In genomic region chr5:139442962-139443361, GRCm38 (mm10) we compare ENCODE assay signal across 15 mouse cellular contexts. TPM values are rescaled to one million over a fixed set of nuclear protein-coding genes. Genes with fewer than 3 reads are reported as not detected.
A peak's percentile ranks its signal among the peaks of the same experiment; 100 is the strongest.
DNase-seq lines count a peak whose midpoint lies in the region; ATAC-seq and TF ChIP-seq lines count a peak whose summit lies in the region.
"Had no signal": no experiment of that assay in that cellular context is flagged by ENCODE, and none has a peak within 500 bp of the region (broad histone marks: within the 10 kb centered on the region; RNA-seq: fewer than 3 reads in every experiment).

No protein-coding gene starts in this region.

- no peak for TF ChIP-seq CTCF in cortical plate, adult 2 months (IDR thresholded peaks at IDR 0.05; ENCODE audit: extremely low read depth, insufficient read depth, low read length)
- TF ChIP-seq CTCF in forebrain, postnatal 0 days (IDR thresholded peaks at IDR 0.05; ENCODE audit: low read depth): no peak

- peak; percentile 90 for DNase-seq in heart, adult 11 months
- no peak for DNase-seq in heart, adult 9 months (ENCODE audit: low spot score in 2 of 2)
- DNase-seq in forebrain, postnatal 0 days: no peak
- no peak for DNase-seq in spleen, postnatal 14 days (ENCODE audit: low spot score in 2 of 2)
- no peak for DNase-seq in spleen, adult 12 weeks (ENCODE audit: low spot score)
- DNase-seq: B cell, adult 2 months; gastrocnemius, postnatal 10 days; kidney, postnatal 10 days; liver, embryonic 13.5 days; lung, postnatal 10 days had no signal

- no peak for ATAC-seq in forebrain, postnatal 0 days
- ATAC-seq in megakaryocyte, adult 5-6 weeks (ENCODE audit: poor library complexity, severe bottlenecking): 0 out of 2 replicates have a peak, but pooled peaks have one; percentile 35
- ATAC-seq in kidney, embryonic 15.5 days (replicated peaks; ENCODE audit: low FRiP score): no peak
- ATAC-seq: intestine, embryonic 16.5 days had no signal

- no peak for TF ChIP-seq POLR2A in cortical plate, adult 2 months (IDR thresholded peaks at IDR 0.05; ENCODE audit: extremely low read depth, insufficient read depth, low read length)

- H3K4me2 ChIP-seq in forebrain, postnatal 0 days (ENCODE audit: low read depth): no peak overlapping the region
- H3K4me2 ChIP-seq in kidney, embryonic 15.5 days: no peak overlapping the region
- H3K4me2 ChIP-seq: liver, embryonic 13.5 days had no signal

- H3K4me1 ChIP-seq in cortical plate, adult 2 months (ENCODE audit: control insufficient read depth, insufficient read depth, low read length): peaks cover 12% of the 10 kb centered on the region
- no peaks in the 10 kb centered on the region; the same call in 1 of the 2 replicates for H3K4me1 ChIP-seq in forebrain, postnatal 0 days (ENCODE audit: insufficient read depth)
- peaks cover 15% of the 10 kb centered on the region for H3K4me1 ChIP-seq in kidney, embryonic 15.5 days
- H3K4me1 ChIP-seq: liver, embryonic 13.5 days had no signal

- no peak overlapping the region for H3K9ac ChIP-seq in forebrain, postnatal 0 days
- no peak overlapping the region for H3K9ac ChIP-seq in kidney, embryonic 15.5 days
- H3K9ac ChIP-seq: liver, embryonic 13.5 days had no signal

- no peaks in the 10 kb centered on the region for H3K27me3 ChIP-seq in forebrain, postnatal 0 days (ENCODE audit: insufficient read depth, low read length)
- no peaks in the 10 kb centered on the region for H3K27me3 ChIP-seq in kidney, embryonic 15.5 days
- H3K27me3 ChIP-seq: liver, embryonic 13.5 days had no signal

- H3K4me3 ChIP-seq in cortical plate, adult 2 months (ENCODE audit: insufficient read depth, low read length): no peak overlapping the region
- no peak overlapping the region for H3K4me3 ChIP-seq in forebrain, postnatal 0 days (ENCODE audit: low read depth, low read length)
- H3K4me3 ChIP-seq in kidney, embryonic 15.5 days (replicated peaks): no peak overlapping the region
- H3K4me3 ChIP-seq: heart, embryonic 10.5 days; liver, embryonic 13.5 days had no signal

- no peaks in the 10 kb centered on the region for H3K36me3 ChIP-seq in forebrain, postnatal 0 days (ENCODE audit: insufficient read depth)
- H3K36me3 ChIP-seq in kidney, embryonic 15.5 days: no peaks in the 10 kb centered on the region
- H3K36me3 ChIP-seq: heart, embryonic 10.5 days; liver, embryonic 13.5 days had no signal

- no peaks in the 10 kb centered on the region for H3K9me3 ChIP-seq in forebrain, postnatal 0 days (ENCODE audit: low read length)
- H3K9me3 ChIP-seq in kidney, embryonic 15.5 days (replicated peaks): no peaks in the 10 kb centered on the region
- H3K9me3 ChIP-seq: heart, embryonic 10.5 days; liver, embryonic 13.5 days had no signal

- WGBS in forebrain, postnatal 0 days: 81% methylated on average over 4 of the region's 4 CpGs
- 58% methylated on average over 4 of the region's 4 CpGs for WGBS in kidney, embryonic 15.5 days

- peak overlapping the region; percentile 81 for H3K27ac ChIP-seq in cortical plate, adult 2 months (ENCODE audit: insufficient read depth, low read length)
- peak overlapping the region; percentile 40 for H3K27ac ChIP-seq in forebrain, postnatal 0 days (ENCODE audit: low read depth, low read length)
- no peak overlapping the region for H3K27ac ChIP-seq in kidney, embryonic 15.5 days
- H3K27ac ChIP-seq: heart, embryonic 10.5 days; liver, embryonic 13.5 days had no signal

RNA-seq across cellular contexts. Expression of gene 3110082I17Rik, which starts 17.4 kb away (rescaled TPM):
- 12.9 and 15.4 TPM in 2 replicates for polyA plus RNA-seq in cortical plate, adult 2 months (2012; rRNA removed)
- total RNA-seq in forebrain, postnatal 0 days (2014; rRNA removed): 10.5 and 11.9 TPM in 2 replicates
- 17.4 and 19.4 TPM in 2 replicates for polyA plus RNA-seq in forebrain, postnatal 0 days (2015; fragmentation: Nextera tagmentation; extraction: Ambion mirVana)
- 12.4 and 15.8 TPM in 2 replicates for total RNA-seq in megakaryocyte, adult 5-6 weeks (2015)
- total RNA-seq in megakaryocyte, adult 5-6 weeks (2017): 10.8 and 11.4 TPM in 2 replicates
- polyA plus RNA-seq in kidney, embryonic 15.5 days (2015; fragmentation: Nextera tagmentation; extraction: Ambion mirVana): 39.9 and 43.3 TPM in 2 replicates

RNA-seq across cellular contexts. Expression of gene Gper1, which starts 20.0 kb away (rescaled TPM):
- 4.7 and 4.8 TPM in 2 replicates for polyA plus RNA-seq in cortical plate, adult 2 months (2012; rRNA removed)
- 6.8 and 9.1 TPM in 2 replicates for total RNA-seq in forebrain, postnatal 0 days (2014; rRNA removed)
- polyA plus RNA-seq in forebrain, postnatal 0 days (2015; fragmentation: Nextera tagmentation; extraction: Ambion mirVana): 6.8 and 8.1 TPM in 2 replicates
- total RNA-seq in megakaryocyte, adult 5-6 weeks (2015): 0.07 TPM in 1 of 2 replicates, not detected in the other
- 0.22 TPM in 1 of 2 replicates, not detected in the other for total RNA-seq in megakaryocyte, adult 5-6 weeks (2017)
- polyA plus RNA-seq in kidney, embryonic 15.5 days (2015; fragmentation: Nextera tagmentation; extraction: Ambion mirVana): 5.1 and 5.7 TPM in 2 replicates

RNA-seq across cellular contexts. Expression of gene C130050O18Rik, which starts 37.9 kb away (rescaled TPM):
- 0.44 TPM in 2 replicates for polyA plus RNA-seq in cortical plate, adult 2 months (2012; rRNA removed)
- not detected in 2 replicates for total RNA-seq in forebrain, postnatal 0 days (2014; rRNA removed)
- polyA plus RNA-seq in forebrain, postnatal 0 days (2015; fragmentation: Nextera tagmentation; extraction: Ambion mirVana): 0.13 TPM in 1 of 2 replicates, not detected in the other
- total RNA-seq in megakaryocyte, adult 5-6 weeks (2015): 18.3 and 19.9 TPM in 2 replicates
- 16.6 and 19.7 TPM in 2 replicates for total RNA-seq in megakaryocyte, adult 5-6 weeks (2017)
- 0.60 and 1.2 TPM in 2 replicates for polyA plus RNA-seq in kidney, embryonic 15.5 days (2015; fragmentation: Nextera tagmentation; extraction: Ambion mirVana)

RNA-seq across cellular contexts. Expression of gene Zfand2a, which starts 41.4 kb away (rescaled TPM):
- 52.5 and 55.4 TPM in 2 replicates for polyA plus RNA-seq in cortical plate, adult 2 months (2012; rRNA removed)
- 50.4 and 51.7 TPM in 2 replicates for total RNA-seq in forebrain, postnatal 0 days (2014; rRNA removed)
- polyA plus RNA-seq in forebrain, postnatal 0 days (2015; fragmentation: Nextera tagmentation; extraction: Ambion mirVana): 23.9 and 29.8 TPM in 2 replicates
- total RNA-seq in megakaryocyte, adult 5-6 weeks (2015): 11.4 and 14.9 TPM in 2 replicates
- 6.7 and 21.9 TPM in 2 replicates for total RNA-seq in megakaryocyte, adult 5-6 weeks (2017)
- polyA plus RNA-seq in kidney, embryonic 15.5 days (2015; fragmentation: Nextera tagmentation; extraction: Ambion mirVana): 9.8 and 13.2 TPM in 2 replicates
